Mouse (Mus musculus) gastrocnemius, postnatal 10 days (tissue): ENCODE data around the gene Wtip. TPM values are rescaled to one million over a fixed set of nuclear protein-coding genes. Genes with fewer than 3 reads are reported as not detected.
"Not testable (repeated sequence)": the region's sequence is repeated elsewhere in the genome, so short reads cannot be mapped to it uniquely, and the experiment has no call there.

Experiments
- DNase-seq: peaks from one replicate; pipeline ENCODE4 v3.0.0; 2021; ENCODE audit warnings: mixed read lengths
- total RNA-seq, 2 experiments: library from RNA; stranded (reverse); gene quantifications; 2 replicates each; pipeline ENCODE4 v1.2.3; 2021

Wtip gene
- total RNA-seq, 2 experiments from 2014 or later = 10.5 to 15.2 TPM

DNA sequence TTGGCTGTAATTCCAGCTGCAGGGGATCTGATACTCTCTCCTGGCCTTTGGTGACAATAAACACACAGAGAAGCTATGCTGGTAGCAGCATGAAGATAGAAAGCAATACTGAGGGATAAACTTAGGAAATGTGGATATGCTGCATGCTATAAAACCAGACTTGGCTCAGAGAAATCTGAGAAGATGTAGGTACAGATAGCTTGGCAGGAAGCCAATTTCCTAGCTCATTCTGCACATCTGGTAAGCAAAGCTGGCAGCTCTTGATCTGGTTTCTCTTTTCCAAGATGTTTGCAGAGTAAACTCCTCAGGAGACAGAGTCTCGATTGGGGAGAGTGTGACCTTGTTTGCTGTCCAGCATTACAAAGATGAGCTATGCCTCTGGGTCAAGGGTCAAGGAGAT, 12.4 kb downstream of the Wtip start:
- DNase-seq = not testable (repeated sequence)

- no peak for DNase-seq
Observed at GRCm38 (mm10) chr7:34116601-34117000, 16.5 kb downstream of the Wtip start.

- no peak for DNase-seq
Observed at GRCm38 (mm10) chr7:34109190-34109589, 23.9 kb downstream of the Wtip start.

DNA sequence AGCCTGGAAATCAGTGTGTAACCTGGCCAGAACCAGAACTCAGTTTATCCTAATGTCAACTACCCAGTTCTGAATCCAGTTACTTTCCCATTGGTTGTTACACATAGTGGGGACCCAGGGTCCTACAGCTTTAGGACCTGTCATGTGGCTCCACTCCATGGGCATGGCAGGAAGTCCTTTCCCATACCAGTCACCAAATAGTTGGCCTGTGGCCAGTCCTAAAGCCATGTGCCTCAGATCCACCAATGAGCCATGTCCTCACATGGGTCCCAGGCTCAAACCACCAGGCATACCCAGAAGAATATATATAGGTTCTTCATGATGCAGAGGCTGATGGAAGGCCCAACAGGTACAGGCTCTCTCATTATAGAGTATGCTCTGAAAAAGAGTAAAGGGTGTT, 31.8 kb downstream of the Wtip start:
- DNase-seq = no peak

GRCm38 (mm10) chr7:34100002-34100401, 33.1 kb downstream of the Wtip start:
- DNase-seq = no peak

DNA sequence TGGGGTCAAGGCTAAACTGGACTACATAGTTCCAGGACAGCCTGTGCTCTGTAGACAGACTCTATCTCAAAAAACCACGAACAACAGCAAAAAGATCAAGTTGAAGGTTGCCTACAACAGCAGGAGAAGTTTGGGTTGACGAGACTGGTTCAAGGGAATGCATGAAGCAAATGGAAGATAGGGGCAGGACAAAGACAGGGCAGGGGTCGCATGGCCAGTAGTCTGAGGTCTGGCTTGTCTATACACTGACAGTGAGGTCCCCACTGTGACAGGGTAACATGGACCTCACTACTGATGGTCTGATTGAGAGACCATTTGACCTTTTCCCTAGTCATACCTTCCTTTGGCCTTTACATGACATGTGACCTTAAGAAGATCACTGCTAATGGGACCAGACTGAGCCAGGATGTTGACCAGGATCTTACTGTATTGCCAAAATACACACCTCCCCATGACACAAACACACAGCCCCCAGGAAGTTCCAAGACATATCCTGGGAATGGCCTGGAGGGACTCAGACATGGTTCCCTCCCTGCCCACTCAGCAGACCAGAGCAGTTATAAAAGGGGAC, 38.1 kb downstream of the Wtip start, which contains the start of gene Scgb1b30:
Scgb1b30 (plus strand) TSS at position 521 of the 571 bp plus-strand sequence.
- no peak for DNase-seq

DNA sequence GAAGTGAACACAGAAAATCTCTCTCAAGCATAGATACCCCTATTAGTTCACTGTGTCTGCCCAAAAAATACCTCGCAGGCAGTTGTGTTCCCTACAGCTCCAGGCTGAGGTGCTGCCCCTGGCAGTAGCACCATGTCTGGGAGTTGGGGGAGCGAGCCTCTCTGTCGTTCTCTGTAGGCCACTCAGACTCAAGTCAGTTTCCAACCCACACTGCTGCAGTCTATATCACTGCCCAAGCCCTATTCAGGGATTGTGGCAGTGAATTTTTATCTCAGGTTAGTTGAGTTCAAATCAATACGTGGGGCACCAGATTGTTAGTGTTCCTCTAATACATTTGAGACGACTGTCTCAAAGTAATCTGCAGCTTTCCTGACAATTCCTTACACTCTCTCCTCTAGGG, 64.9 kb downstream of the Wtip start:
- DNase-seq = not testable (repeated sequence)

Other genes with a start within 250 kb of the Wtip start
- not detected for gene Scgb2b26, start 188.2 kb downstream of the Wtip start, total RNA-seq
- gene Scgb2b27, start 119.3 kb downstream of the Wtip start, total RNA-seq = not detected
- not detected for gene Scgb1b27, start 111.8 kb downstream of the Wtip start, total RNA-seq
- gene Scgb1b30, start 37.8 kb downstream of the Wtip start, total RNA-seq = not detected
- 10 to 100 TPM; 47.2 to 55.3 TPM for gene Uba2, start 36.3 kb upstream of the Wtip start, total RNA-seq
- 10 to 100 TPM; 19.5 to 23.2 TPM for gene Pdcd2l, start 63.4 kb upstream of the Wtip start, total RNA-seq
- 100 to 1,000 TPM; 954 to 962 TPM for gene Gpi1, start 97.1 kb upstream of the Wtip start, total RNA-seq
- not detected for gene Gm6096, start 117.8 kb upstream of the Wtip start, total RNA-seq
- 10 to 100 TPM; 51.2 to 64.1 TPM for gene 4931406P16Rik, start 180.3 kb upstream of the Wtip start, total RNA-seq